Mouse (Mus musculus) frontal cortex, postnatal 10 days (tissue): ENCODE measurements around the gene Rab3a.

Experiments
- DNase-seq, 2 experiments: peaks; one replicate each; pipeline ENCODE4 v3.0.0; 2022; ENCODE audit warnings: low spot score in 2 of 2, mixed read lengths in 1 of 2

The Rab3a gene

DNA sequence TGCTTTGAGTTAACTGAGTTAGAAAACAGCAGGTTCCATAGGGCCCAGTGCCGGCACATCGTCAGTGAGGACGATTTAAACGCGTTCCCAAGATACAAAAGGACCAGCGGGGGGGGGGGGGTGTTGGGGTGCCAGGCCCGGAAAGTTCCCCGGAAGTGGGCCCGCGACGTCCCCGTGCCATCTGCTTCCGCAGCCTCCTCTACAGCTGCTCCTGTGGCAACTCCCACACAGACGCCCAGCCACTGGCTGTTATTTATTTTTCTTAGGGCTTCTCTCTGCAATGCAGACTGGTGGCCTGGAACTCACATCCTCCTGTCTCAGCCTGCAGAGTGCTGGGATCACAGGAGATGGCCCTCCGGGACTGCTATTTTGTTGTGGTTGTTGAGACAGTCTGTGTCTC lies 46.7 kb downstream of the Rab3a start:
- DNase-seq, result no peak

DNA sequence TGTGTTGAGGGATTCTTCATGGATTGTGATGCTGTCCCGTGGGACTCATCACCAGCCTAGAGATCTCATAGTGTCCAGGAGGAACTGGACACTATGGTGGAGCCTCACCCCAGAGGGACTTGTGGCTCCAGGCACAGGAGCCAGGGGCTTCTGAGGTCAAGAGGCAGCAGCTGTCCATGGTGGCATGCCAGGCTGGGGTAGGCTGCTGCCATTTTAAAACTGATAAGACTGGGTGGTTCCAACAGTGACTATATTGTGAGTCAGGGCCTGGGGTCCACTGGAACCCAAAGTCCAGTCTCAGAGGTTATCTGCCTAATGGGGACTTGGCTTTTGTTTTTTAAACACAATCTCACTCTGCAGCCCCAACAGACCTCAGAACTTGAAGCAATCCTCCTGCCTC lies 47.4 kb downstream of the Rab3a start:
- DNase-seq, result no peak

DNA sequence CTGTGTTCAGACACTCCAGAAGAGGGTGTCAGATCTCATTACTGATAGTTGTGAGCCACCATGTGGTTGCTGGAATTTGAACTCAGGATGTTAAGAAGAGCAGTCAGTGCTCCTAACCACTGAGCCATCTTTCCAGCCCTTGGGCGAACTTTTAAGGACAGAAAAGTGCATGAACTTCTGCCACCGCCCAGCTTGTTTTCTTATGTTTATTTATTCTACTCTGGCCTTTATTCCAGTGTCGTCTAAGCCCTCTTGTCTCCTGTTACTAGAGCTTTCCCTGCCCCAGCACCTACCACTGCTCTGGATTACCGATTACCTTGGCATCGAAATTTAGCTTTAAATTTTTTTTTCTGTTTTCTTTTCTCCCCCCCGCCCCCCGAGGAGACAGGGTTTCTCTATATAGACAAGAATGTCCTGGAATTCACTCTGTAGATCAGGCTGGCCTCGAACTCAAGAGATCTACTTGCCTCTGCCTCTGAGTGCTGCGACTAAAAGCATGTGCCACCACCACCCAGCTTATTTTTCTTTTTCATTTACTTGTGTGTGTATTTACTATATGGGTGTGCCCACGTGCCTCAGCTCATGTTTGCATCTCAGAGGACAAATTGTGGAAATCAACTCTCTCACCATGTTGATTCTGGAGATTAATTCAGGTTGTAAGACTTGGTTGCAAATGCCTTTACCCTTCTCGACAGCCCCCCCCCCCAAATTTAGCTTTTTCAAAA lies 48.5 kb downstream of the Rab3a start:
- DNase-seq, result no peak

DNA sequence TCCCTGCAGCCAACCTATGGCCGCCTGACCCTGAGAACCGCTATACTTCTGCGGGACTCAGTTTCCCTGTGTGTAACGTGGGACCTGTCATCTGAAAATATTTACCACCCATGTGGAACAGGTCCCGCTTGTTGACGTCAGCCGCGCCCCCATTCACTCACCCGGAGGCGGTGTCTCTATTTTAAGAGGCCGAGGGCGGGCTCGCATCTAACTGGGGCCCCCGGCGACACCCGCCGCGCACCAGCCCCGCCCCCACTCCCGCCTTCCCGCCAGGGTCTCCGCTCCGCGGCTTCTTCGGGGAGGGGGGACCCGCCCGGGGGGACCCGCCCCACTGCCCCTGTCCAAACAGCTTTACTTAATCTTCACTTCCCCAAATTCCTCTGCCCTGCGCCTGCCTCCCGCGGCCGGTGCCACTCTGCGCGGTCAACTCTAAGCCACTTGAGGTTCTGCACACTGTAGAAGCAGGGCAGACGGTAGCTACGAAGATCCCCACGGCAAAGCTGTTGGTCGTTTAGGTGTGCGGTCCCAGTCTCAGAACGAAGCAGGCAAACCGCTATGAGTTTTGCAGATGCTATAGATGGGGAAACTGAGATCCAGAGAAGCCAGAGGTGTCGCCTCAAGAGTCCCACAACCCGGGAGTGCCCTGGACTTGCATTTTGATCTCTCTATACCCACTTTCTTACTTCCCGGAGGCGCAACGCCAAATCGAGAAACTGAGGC lies 49.4 kb downstream of the Rab3a start:
- peak; percentile 46 to 56 for DNase-seq

DNA sequence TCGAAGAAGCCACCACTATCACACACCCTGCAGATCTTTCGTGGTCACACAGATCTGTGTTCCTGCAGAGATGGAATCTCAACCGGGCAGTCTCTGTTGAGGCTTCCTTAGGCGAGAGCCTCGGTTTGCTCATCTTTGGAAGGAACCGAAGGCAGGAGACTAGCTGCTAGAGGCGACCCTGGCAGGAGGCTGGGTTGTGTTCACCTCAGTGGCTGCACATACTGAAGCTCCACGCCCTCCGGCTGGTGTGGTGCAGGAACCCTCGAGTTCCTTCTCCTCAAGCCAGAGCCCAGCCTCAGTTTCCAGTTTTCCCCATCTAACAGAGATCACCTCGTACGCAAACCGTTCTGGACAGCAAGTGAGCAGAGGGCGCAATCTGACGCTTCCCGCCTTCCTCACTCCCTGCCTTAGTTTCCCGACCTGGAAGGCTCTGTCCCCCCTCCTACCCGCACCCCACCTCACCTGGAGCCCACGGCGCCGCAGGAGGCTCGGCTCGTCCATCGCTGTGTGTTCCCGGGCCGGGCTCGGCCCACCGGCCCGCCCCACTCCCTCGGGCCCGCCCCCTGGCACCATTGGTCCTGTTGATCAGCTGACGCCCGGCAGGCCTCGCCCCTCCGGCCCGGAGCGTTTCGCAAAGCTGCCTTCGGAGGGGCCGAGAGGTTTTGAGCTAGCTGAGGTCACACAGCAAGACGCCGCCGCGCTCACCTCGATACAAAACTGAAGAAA lies 50.2 kb downstream of the Rab3a start, which contains the start of gene Mast3:
TSS of gene Mast3 (minus strand) at position 574 of the 726 bp plus-strand sequence.
- DNase-seq, result peak; percentile 67 to 77

DNA sequence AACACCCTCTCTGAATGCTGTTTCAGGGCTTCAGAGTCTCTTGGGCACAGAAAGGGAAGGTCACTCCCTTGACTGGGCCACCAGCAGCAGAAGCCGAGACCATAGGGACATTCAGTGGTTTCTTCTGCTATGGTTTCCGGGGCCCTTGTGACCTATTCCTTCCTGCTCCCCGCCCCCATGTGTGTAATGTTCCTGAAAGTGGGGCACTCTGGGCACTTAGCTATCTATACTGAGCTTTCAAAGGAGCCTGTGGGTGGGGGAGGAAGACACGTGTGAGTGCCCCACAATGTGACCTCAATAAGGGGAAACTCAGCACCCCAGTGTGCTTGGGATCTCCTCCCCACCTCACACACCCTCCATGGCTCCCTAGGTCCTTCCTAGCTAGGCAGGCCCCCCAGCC lies 52.1 kb downstream of the Rab3a start:
- no peak for DNase-seq

DNA sequence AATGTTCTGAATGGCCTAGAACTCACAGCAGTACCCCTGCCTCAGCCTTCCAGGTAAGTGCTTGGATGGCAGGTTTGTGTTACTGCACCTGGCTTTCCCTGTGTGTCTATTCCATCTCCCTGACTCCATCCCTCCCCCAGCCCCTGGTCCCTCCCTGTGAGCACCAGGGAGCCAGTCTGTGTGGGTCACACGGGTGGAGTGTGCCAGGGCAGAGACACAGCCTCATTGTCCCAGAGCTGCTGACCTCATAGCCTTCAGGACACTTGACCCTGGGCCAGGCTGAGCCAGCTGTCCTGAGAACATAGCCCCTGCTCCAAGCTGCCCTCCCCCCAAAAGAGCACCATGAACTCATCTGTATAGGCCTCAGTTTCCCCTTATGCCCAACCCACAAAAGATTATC lies 52.8 kb downstream of the Rab3a start:
- DNase-seq, result no peak

DNA sequence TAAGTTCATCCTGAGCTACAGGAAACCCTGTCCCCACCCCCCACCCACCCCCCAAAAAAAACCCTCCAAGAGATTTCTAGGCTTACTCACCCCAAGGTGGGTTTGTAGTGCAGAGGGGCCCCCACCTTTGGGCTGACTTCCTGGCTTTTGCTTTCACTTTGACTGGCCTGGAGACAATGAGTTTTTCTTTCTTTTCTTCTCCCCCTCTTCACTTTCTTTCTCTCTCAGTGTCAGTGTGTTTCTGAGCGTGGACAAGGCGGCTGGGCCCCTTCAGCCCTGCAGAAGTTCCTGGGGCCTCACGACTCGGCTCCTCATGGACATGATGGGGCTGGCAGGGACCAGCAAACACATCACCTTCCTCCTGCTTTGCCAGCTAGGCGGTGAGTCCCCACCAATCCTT lies 53.8 kb downstream of the Rab3a start, which contains the start of gene Il12rb1:
TSS of gene Il12rb1 (plus strand) at position 211 of the 400 bp plus-strand sequence.
- DNase-seq, result no peak
